Mouse (Mus musculus) C2C12 (cell line): ENCODE measurements at regions not wholly inside any gene's neighbourhood (a gene's known extent, or its start where the extent isn't known, plus 50 kb on each side); places are given as distances from the start of the nearest gene placed in this dataset.

Experiments
- H3K27me3 ChIP-seq: one replicate; pipeline ENCODE4 v1.6.1; 2011; ENCODE audit not compliant: control insufficient read depth, insufficient read depth, insufficient read length
- H3K36me3 ChIP-seq: one replicate; pipeline ENCODE4 v1.6.1; 2011; ENCODE audit not compliant: control insufficient read depth, insufficient read depth
- H3K4me3 ChIP-seq: one replicate; pipeline ENCODE4 v1.5.1; 2011; ENCODE audit warnings: mild to moderate bottlenecking, control low read depth; ENCODE audit not compliant: poor library complexity, insufficient read depth, severe bottlenecking
- H3K79me2 ChIP-seq: one replicate; pipeline ENCODE4 v1.6.1; 2011; ENCODE audit not compliant: control insufficient read depth, insufficient read depth
- H3K79me3 ChIP-seq: one replicate; pipeline ENCODE4 v1.6.1; 2011; ENCODE audit warnings: low read depth, control low read depth
- H3ac ChIP-seq: one replicate; pipeline ENCODE3; 2011; ENCODE audit warnings: low read depth; ENCODE audit not compliant: control insufficient read depth, insufficient read length
- CEBPB ChIP-seq: IDR thresholded peaks from one replicate; pipeline ENCODE4 v1.6.1; 2011; ENCODE audit warnings: low read depth, mild to moderate bottlenecking, control low read depth, moderate library complexity
- CTCF ChIP-seq: IDR thresholded peaks from one replicate; pipeline ENCODE4 v1.5.1; 2011; ENCODE audit not compliant: control insufficient read depth, insufficient read depth, insufficient read length
- FOSL1 ChIP-seq: IDR thresholded peaks from one replicate; pipeline ENCODE4 v1.8.0; 2011; ENCODE audit warnings: mild to moderate bottlenecking, low read length; ENCODE audit not compliant: poor library complexity, insufficient read depth, severe bottlenecking
- MAX ChIP-seq: IDR thresholded peaks from one replicate; pipeline ENCODE4 v1.6.1; 2011; ENCODE audit warnings: mild to moderate bottlenecking, control low read depth
- MYOD1 ChIP-seq: IDR thresholded peaks from one replicate; pipeline ENCODE4 v1.6.1; 2011; ENCODE audit warnings: low read depth; ENCODE audit not compliant: control insufficient read depth, insufficient read length
- MYOG ChIP-seq: IDR thresholded peaks from one replicate; pipeline ENCODE4 v1.6.1; 2011; ENCODE audit not compliant: control insufficient read depth, insufficient read length; ENCODE audit errors: extremely low read depth
- USF1 ChIP-seq: IDR thresholded peaks from one replicate; pipeline ENCODE4 v1.6.1; 2011; ENCODE audit warnings: low read depth, mild to moderate bottlenecking, control low read depth, moderate library complexity

DNA sequence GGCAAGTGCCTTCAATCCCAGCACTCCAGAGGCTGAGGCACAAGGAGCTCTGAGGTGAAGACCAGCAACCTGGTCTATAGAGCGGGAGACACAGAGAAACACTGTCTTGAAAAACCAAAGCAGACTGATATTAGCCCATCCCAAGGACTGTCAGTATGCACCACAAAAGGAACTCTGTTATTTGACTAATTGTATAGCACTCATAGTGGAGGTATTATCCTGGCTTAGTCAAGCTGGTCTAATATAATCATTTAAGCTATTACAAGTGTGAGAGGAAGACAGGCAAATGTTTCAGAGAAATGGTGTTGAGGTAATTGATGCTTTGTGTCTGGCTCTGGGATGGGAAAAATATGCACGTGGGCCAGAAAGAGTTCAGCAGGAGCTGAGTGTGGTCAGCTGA is 121.3 kb upstream of the Vegfc start:
- Histone ChIP-seq H3K79me2 (no peaks in the 10 kb centered on the region), H3ac (no peak overlapping the region)

DNA sequence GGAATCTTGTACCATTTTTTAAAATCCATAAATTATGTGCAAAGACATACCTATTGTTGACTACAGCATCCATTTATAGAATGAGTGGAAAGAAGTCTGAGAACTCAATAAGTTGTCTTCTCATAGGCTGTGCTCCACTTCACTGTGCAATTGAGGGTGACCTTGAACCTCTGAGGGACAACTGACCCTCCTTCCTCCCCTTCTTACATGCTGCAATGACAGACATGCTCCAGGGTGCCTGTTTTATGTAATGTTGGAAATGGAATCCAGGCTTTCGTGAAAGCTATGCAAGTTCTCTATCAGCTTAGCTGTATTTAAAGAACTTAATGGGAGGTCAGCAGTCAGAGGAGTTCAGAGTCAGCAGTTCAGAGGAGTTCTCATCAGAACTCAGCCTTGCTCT is 118.9 kb upstream of the Vegfc start:
- Histone ChIP-seq H3K4me3 (no peak overlapping the region), H3K27me3 (no peaks in the 10 kb centered on the region), H3K79me2 (no peaks in the 10 kb centered on the region), H3K36me3 (no peaks in the 10 kb centered on the region), H3K79me3 (no peaks in the 10 kb centered on the region), H3ac (no peak overlapping the region)
- no peak for TF ChIP-seq CTCF
- no peak for TF ChIP-seq MYOD1
- TF ChIP-seq MAX: no peak
- no peak for TF ChIP-seq USF1
- no peak for TF ChIP-seq CEBPB

More for the DNA sequence above, 121.3 kb upstream of the Vegfc start:
- Histone ChIP-seq H3K79me3 (no peaks in the 10 kb centered on the region), H3K36me3 (no peaks in the 10 kb centered on the region), H3K4me3 (no peak overlapping the region), H3K27me3 (no peaks in the 10 kb centered on the region)
- TF ChIP-seq MYOD1 (no peak), FOSL1 (no peak), MAX (no peak), USF1 (no peak), CEBPB (no peak), MYOG (no peak)

DNA sequence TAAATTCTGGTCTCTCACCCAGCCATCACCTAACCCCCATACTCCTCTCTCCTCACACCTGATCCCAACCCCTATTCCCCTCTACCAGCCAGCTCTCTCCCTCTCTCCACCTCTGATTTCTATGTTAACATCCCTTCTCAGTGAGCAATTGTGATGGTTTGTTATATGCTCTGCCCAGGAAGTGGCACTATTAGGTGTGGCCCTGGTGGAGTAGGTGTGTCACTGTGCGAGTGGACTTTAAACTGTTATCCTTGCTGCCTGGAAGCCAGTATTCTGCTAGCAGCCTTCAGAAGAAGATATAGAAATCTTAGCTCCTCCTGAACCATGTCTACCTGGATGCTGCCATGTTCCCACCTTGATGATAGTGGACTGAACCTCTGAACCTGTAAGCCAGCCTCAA is 114.4 kb upstream of the Vegfc start:
- H3K4me3 ChIP-seq: no peak overlapping the region
- no peak overlapping the region for H3ac ChIP-seq
- no peaks in the 10 kb centered on the region for H3K79me2 ChIP-seq
- no peaks in the 10 kb centered on the region for H3K79me3 ChIP-seq
- H3K27me3 ChIP-seq: no peaks in the 10 kb centered on the region
- H3K36me3 ChIP-seq: no peaks in the 10 kb centered on the region
- no peak for TF ChIP-seq FOSL1
- no peak for TF ChIP-seq CEBPB
- no peak for TF ChIP-seq USF1
- no peak for TF ChIP-seq CTCF
- TF ChIP-seq MAX: no peak
- TF ChIP-seq MYOG: no peak

DNA sequence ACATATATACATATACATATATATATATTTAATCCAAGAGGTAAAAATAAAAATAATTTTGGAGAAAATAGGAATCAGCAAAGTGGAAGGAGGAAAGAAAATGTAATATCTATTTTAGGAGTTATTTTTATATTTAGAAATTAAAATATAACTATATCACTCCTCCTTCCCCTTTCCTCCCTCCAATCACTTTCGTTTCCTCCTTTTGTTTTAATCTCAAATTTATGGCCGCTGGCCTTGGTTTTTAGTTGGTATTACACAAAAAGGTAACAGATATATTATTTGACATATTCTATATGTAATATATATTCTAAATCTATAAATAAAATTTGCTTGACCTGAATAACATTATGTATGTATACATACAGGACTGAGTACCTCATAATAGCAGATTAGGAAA is 93.1 kb upstream of the Vegfc start:
- no peaks in the 10 kb centered on the region for H3K79me3 ChIP-seq
- no peaks in the 10 kb centered on the region for H3K36me3 ChIP-seq
- H3K27me3 ChIP-seq: no peaks in the 10 kb centered on the region
- no peaks in the 10 kb centered on the region for H3K79me2 ChIP-seq
- TF ChIP-seq FOSL1 (no peak), MYOG (no peak), CTCF (no peak), MAX (no peak), MYOD1 (no peak), USF1 (no peak), CEBPB (no peak)
- no peak overlapping the region for H3ac ChIP-seq
- no peak overlapping the region for H3K4me3 ChIP-seq

DNA sequence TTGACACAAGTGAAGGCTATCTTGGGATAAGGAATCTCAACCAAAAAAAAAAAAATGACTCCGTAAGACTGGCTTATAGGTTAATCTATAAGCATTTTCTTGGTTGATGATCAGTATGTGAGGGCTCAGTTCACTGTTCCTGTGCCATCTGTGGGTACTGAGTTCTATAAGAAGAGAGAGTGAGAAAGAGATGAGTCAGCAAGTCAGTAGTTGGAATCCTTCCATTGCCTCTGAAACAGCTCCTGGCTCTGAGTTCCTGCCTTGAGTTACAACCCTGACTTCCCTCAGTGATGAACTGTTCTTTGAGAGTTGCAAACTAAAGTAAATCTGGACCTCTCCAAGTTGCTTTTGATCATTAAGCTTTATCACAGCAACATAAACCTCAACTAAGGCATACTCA is 91.7 kb upstream of the Vegfc start:
- H3K36me3 ChIP-seq: no peaks in the 10 kb centered on the region
- no peak overlapping the region for H3K4me3 ChIP-seq
- H3ac ChIP-seq: no peak overlapping the region
- no peaks in the 10 kb centered on the region for H3K27me3 ChIP-seq
- no peaks in the 10 kb centered on the region for H3K79me2 ChIP-seq
- TF ChIP-seq CEBPB: no peak
- no peak for TF ChIP-seq CTCF
- TF ChIP-seq MYOG: no peak
- no peak for TF ChIP-seq MAX
- TF ChIP-seq USF1: no peak
- no peak for TF ChIP-seq MYOD1
- TF ChIP-seq FOSL1: no peak
- H3K79me3 ChIP-seq: no peaks in the 10 kb centered on the region

DNA sequence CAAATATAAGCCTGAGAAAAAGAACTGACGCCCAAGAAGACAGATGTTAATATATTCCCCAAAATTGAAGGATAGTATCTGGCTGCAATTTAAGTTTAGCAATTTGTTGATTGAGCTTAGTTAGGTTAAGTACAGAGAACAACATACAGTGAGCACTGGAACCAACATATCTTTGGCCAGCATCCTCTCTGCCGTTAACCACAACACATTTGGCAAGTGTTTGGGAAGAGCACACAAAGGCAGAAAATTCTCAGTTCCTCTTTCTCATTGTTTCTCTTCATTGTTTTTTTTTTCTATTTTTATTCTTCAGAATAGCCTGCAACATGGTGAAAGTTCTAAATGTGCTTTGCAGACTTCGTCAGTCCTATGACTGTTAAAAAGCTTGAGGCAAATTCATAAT is 83.2 kb upstream of the Vegfc start:
- no peaks in the 10 kb centered on the region for H3K27me3 ChIP-seq
- no peak overlapping the region for H3ac ChIP-seq
- H3K79me2 ChIP-seq: no peaks in the 10 kb centered on the region
- H3K36me3 ChIP-seq: no peaks in the 10 kb centered on the region
- TF ChIP-seq MYOD1 (no peak), CTCF (no peak), MAX (no peak), FOSL1 (no peak), USF1 (no peak), MYOG (no peak), CEBPB (no peak)
- no peak overlapping the region for H3K4me3 ChIP-seq
- no peaks in the 10 kb centered on the region for H3K79me3 ChIP-seq
